Mouse (Mus musculus): ENCODE data around the gene Erg28.
A peak's percentile ranks its signal among the peaks of the same experiment; 100 is the strongest.

The Erg28 gene

DNA sequence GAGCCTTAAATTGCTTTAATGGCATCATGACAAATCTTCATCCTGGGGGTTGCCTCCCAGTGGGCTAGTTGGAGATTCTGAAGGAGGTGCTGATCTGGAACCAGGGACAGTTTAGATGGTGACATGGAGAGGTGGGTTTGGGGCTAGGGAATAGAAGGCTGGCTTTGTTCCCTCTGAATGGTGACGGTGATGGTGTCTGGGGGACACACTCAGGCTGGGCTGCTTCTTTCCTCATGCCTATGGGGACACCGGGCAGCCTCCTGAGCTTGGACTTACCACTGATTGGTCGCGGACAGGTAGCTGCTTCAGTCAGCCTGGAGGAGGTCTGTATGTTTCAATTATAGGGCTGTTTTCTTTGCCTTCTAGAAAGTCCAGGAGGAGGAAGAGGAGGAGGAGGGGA lies 12.7 kb downstream of the Erg28 start:
- no peak for DNase-seq

DNA sequence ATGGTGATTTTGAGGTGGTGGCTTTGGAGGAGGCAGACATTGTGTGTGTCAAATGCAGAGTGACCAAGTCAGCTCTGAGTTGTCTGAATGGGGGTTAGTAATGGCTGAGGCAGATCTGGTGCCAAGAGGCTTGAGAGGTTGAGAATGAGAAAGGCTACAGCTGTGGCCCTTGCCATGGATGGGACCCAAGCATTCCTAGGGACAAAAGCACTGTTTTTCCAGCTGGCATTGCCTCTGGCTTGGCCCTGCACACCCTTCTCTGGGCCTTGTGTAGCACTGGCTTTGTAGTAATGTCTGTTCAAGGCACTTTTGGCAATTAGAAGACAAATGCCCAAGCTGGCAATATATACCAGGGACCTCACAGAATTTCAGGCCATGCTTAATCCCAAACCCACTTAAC lies 13.4 kb downstream of the Erg28 start:
- DNase-seq, result no peak

DNA sequence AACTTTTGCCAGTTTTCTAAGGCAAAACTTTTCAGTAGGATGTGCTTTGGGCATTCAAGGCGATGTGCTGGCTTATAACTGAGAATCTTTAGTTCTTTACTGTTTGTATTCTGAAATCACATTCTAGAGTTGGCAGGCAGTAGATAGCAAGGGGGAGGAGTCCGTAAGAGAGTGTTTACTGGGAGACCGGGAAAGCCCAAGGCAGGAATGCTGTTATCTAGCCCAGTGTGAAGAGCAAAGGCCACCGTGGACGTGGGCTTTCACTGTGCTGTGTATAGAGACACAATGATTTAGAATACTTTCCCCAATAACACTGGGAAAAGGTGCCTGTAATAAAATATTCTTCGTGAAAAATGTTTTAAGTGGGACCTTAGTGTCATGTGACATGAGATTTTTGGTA lies 14.6 kb downstream of the Erg28 start:
- no peak for DNase-seq

- peak; percentile 30 for DNase-seq
Observed at GRCm38 (mm10) chr12:85800031-85800430, 24.3 kb downstream of the Erg28 start.

DNA sequence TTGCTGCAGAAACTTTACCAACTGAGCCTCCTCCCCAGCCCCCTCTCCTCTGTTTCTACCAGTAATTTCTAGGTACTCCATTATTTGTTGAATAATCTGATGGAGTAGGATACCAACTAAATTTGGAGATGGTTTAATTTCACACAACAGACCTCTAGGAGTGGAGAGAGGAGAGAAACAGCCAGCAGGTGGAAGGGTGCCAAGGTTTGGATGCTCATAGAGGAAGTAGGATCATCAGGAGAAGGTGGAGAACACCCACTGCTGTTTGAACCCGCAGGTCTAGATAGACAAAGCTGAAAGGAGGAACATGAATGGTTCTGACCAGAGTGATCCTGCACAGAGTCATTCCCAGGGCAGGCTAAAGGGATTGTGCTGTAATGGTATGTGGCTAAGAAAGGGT lies 28.8 kb downstream of the Erg28 start:
- no peak for DNase-seq

DNA sequence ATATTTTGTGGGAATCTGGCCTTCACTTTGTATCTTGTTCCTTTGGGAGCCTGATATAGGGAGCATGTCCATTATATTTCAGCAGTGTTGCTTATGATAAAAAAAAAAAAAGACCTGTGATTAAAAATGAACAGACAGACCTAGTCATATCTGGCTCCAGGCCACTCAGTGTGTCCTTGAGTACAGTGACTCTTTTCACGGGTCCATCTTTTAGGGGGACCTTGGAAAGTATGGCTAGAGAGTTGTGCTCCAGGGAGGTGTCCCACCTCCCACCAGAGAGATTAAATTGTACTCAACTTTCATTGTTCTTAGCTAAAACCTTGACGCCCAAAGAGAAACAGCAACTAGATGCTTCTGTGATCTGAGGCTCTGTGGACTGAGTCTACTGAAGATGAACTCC lies 30.3 kb downstream of the Erg28 start:
- no peak for DNase-seq

DNA sequence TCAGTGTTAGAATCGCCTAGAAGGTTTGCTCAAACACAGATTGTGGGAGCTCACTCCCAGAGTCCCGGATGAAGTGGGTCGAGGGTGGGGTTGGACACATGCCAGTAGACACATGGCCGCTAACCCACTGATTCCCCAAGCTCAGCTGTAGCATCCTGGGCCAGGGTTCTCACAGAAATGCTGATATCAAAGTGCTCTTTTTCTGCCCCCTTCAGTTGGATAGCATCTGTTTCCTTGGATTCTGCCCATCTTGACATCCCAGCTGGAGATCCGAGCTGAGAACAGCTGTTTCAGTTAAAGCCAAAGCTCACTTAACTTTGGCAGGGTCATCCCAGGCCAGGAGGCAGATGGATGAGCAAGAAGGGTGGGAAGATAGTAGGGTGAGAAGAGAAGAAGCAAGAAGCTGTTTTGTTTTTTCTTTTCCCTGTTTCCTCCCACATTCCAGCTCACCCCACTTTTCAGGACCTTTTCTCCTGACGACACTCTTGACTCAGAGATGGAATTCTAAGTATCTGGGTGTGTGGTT lies 31.5 kb downstream of the Erg28 start:
- DNase-seq, result peak; percentile 59

GRCm38 (mm10) chr12:85792158-85792557 lies 32.2 kb downstream of the Erg28 start:
- no peak for DNase-seq

DNA sequence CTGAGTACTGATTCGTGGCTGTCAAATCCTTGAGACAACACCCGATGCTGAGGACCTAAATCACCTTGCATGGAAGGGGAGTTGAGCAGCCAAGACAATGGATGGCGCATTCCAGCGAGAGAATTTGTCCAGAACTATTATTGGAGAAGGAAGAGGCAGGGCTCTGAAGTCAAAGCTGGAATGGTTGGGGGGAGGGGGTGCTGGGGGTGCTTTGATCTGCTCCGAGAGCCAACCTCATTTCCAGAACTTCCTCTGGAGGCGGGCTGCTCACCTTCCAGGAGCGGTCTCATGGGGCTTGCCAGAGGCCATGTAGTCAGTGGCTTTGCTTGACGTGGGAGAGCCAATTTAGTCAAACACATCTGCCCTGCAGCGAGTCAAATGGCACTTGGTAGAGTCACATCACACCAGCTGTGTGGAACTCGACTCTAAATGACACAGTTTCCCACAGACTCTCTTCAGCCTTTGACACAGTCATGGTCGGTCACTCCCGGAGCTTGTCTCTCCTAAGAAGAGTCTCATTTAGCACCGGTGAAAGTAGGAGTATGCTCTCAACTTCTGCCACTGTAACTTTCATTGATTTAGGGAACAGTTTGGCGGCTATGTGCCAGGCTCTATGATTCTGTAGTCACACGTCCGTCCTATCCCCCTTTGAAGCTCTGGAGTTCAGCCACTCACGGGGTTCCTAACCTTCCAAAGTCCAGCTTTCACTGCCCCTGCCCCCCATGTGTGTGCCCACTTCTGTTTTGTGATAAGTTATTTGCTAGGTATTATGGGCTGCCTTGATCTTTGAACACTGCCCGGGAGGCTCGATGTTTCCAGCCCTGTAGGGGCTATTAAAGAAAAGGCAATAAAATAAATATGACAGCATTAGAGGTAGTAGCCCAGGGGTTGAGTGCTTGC lies 39.2 kb downstream of the Erg28 start:
- DNase-seq, result peak; percentile 55

DNA sequence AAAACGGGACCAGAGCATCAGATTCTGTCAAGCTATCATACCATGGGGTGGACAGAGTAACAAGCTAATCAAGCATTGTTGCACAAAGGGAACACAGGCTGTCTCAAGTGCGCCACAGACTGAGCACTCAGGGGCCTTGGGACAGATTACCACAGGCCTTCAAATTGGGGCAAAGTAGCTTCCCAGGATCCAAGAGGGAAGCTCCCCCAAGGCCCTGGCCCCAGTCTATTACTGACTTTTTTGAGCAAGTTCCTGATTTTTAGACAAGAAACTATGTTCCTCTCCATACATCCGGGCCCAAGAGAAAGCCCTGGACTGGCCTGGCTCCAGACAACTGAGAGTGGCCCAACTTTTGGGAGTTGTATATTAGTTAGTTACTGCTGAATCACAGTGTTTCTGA lies 42.7 kb downstream of the Erg28 start:
- no peak for DNase-seq

DNA sequence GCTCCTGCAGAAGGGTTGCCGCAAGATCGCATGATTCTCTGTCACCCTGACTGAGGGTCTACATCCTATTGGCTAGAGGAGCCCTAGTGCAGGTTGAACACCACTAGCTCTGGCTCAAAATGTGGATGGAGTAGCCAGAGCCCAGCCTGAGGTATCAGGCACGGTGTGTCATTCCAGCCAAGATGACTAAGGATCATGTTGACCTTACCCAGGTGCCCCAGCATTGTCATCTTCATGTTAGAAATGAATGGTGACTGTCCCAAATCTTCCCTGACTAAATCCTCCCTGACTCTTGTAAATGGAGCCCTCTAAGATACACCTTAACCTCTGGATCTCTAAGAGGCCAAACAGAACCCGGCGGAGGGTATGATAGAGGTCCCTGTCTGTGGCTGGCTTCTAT lies 44.6 kb downstream of the Erg28 start:
- no peak for DNase-seq

GRCm38 (mm10) chr12:85778962-85779361 lies 45.4 kb downstream of the Erg28 start:
- no peak for DNase-seq

- no peak for DNase-seq
Observed at GRCm38 (mm10) chr12:85771356-85771755, 53.0 kb downstream of the Erg28 start.

DNA sequence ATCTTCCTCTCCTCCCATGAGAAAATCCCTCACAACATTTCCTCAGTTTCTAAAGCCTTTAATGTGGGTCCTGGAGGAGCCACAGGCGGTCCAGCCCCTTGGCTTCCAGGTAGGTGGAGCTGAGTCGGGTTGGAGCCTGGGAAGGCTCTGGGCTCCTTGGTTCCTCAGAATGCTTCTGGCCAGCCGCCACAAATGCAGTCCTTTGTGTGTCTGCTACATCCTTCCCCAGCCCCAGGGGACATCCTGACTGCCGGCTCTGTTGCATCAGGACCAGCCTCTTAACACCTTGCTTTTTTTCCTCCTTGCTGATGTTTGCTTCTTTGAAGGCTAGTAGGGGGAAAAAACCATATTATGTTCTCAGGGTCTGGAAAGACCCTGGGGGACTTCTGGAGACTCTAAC lies 56.6 kb downstream of the Erg28 start:
- DNase-seq, result no peak

GRCm38 (mm10) chr12:85766287-85766686 lies 58.1 kb downstream of the Erg28 start:
- no peak for DNase-seq

Data from kidney, postnatal 14 days (tissue).